Mouse (Mus musculus) lung, postnatal 25 days (tissue): ENCODE results near the gene Ints3.
"Not testable (repeated sequence)": the region's sequence is repeated elsewhere in the genome, so short reads cannot be mapped to it uniquely, and the experiment has no call there.

Source experiments
- DNase-seq: peaks from one replicate; pipeline ENCODE4 v3.0.0; 2022; ENCODE audit warnings: low spot score

Ints3 gene

DNA sequence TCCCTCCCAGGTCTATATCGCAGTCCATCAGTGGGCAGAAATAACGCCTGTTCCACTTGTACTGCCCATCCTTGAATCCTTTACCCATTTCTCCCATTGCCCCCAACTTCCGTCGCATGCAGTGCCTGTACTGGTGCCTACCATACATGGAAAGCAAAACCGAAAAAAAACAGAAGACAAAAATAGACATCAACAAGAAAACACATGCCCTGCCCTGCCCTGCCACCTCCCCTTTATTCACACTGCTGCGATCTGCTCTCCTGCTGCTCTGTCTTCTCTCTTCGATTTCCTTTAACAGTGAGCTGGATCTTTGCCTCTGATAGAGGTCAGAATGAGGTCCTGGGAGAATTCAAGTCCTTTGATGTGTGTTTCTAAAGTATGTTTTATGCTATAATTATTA is 75.5 kb downstream of the Ints3 start:
- no peak for DNase-seq

DNA sequence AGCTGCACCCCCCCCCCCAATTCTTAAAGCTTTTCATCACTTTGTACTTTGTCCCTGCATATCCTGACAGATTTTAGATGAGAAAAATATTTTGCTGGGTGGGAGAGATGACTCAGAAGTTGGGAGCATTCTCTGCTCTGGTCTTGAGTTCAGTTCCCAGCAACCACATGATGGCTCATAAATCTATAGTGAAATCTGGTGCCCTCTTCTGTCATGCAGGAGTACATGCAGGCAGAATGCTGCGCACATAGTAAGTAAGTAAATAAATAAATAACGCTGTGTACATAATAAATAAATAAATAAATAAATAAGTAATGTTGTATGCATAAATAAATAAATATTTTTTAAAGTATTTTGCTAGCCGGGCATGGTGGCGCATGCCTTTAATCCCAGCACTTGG is 85.6 kb downstream of the Ints3 start:
- DNase-seq, result no peak

DNA sequence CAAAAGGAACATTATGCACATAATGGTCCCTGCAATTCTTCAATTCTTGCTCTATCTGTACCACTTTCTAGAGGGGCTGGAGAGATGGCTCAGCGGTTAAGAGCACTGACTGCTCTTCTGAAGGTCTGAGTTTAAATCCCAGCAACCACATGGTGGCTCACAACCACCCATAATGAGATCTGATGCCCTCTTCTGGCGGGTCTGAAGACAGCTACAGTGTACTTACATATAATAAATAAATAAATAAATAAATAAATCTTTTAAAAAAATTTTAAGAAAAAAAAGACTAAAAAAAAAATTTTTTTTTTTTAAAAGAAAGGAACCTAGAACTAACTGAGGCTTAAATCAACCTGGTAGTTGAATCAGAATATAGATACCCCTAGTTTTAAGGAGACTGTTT is 90.6 kb downstream of the Ints3 start:
- DNase-seq, result not testable (repeated sequence)
